Mouse (Mus musculus) hindbrain, embryonic 15.5 days (tissue): ENCODE results near the gene Svep1. TPM values are rescaled to one million over a fixed set of nuclear protein-coding genes. Genes with fewer than 3 reads are reported as not detected.

Experiments used
- ATAC-seq: fragments of 200-750 bp; cut with Nextera tagmentation; 2 replicates; pipeline ENCODE4 v1.8.0; 2017; ENCODE audit warnings: low read depth, moderate number of reproducible peaks, moderate TSS enrichment; ENCODE audit not compliant: low FRiP score
- H3K27ac ChIP-seq: fragments of 300-500 bp; sonication (generic); replicated peaks from 2 replicates; pipeline ENCODE4 v1.5.1; 2015; ENCODE audit warnings: mild to moderate bottlenecking, inconsistent platforms
- H3K27me3 ChIP-seq: fragments of 300-500 bp; sonication (generic); 2 replicates; pipeline ENCODE4 v1.6.1; 2015; ENCODE audit warnings: control low read depth, inconsistent platforms
- H3K36me3 ChIP-seq: fragments of 300-500 bp; sonication (generic); 2 replicates; pipeline ENCODE4 v1.6.1; 2015; ENCODE audit warnings: control low read depth, inconsistent platforms
- H3K4me1 ChIP-seq: fragments of 300-500 bp; sonication (generic); replicated peaks from 2 replicates; pipeline ENCODE4 v1.6.1; 2015; ENCODE audit warnings: control low read depth, inconsistent platforms
- H3K4me2 ChIP-seq: fragments of 300-500 bp; sonication (generic); 2 replicates; pipeline ENCODE4 v1.6.1; 2015; ENCODE audit warnings: moderate library complexity, mild to moderate bottlenecking, inconsistent platforms
- H3K4me3 ChIP-seq: fragments of 300-500 bp; sonication (generic); 2 replicates; pipeline ENCODE4 v1.5.1; 2015; ENCODE audit warnings: mild to moderate bottlenecking, inconsistent platforms
- H3K9ac ChIP-seq: fragments of 300-500 bp; sonication (generic); 2 replicates; pipeline ENCODE4 v1.6.1; 2015; ENCODE audit warnings: inconsistent platforms
- H3K9me3 ChIP-seq: fragments of 300-500 bp; sonication (generic); 2 replicates; pipeline ENCODE4 v1.6.1; 2016; ENCODE audit warnings: control low read depth, inconsistent platforms
- WGBS: fragments of 180-500 bp; shearing (Covaris S2); methylation state at CpG from one replicate; pipeline ENCODE4 v1.1.7; 2015; 5-methylcytosine and 5-hydroxymethylcytosine counted together
- polyA plus RNA-seq: library from polyadenylated mRNA; unstranded; fragments of >200 nt; fragmentation: Nextera tagmentation; extraction: Ambion mirVana; gene quantifications from 2 replicates; pipeline ENCODE4 v1.2.1, GENCODE M21; 2015

The Svep1 gene
- polyA plus RNA-seq, 1 experiment from 2014 or later = 1.2 TPM

DNA sequence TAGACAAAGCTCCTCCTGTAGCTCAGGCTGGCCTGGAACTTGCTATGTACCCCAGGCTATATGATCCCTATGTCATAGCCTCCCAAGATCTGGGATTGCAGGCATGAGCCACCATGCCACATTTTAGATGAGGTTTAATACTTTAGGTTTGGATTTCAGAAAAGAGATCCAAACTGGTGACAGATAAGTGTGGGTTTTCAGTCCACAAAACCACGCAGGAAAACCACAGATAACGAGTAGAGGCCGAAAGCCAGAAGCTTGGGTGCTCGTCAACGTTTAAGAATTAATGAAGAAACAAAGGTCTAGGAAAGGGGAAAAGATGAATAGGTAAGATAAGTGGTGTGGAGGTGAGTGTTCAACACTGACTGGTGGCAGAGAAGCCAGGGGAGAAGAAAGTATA is 79.6 kb downstream of the Svep1 start:
- ATAC-seq = no peak
- Histone ChIP-seq H3K4me2 (no peak overlapping the region), H3K4me3 (no peak overlapping the region), H3K27ac (no peak overlapping the region), H3K27me3 (no peaks in the 10 kb centered on the region), H3K9me3 (no peaks in the 10 kb centered on the region), H3K9ac (no peak overlapping the region), H3K36me3 (no peaks in the 10 kb centered on the region), H3K4me1 (no peaks in the 10 kb centered on the region)
- WGBS = 93% methylated on average over 5 of the region's 5 CpGs

GRCm38 (mm10) chr4:58115452-58115851 is 91.2 kb downstream of the Svep1 start:
- no peak overlapping the region for H3K9ac ChIP-seq
- no peak overlapping the region for H3K27ac ChIP-seq

GRCm38 (mm10) chr4:58111008-58111407 is 95.7 kb downstream of the Svep1 start:
- Histone ChIP-seq H3K4me2 (no peak overlapping the region), H3K27ac (no peak overlapping the region), H3K9me3 (no peaks in the 10 kb centered on the region), H3K4me3 (no peak overlapping the region), H3K27me3 (no peaks in the 10 kb centered on the region), H3K9ac (no peak overlapping the region), H3K36me3 (no peaks in the 10 kb centered on the region), H3K4me1 (no peaks in the 10 kb centered on the region; the same call in 1 of the 2 replicates)
- no peak for ATAC-seq
- WGBS = 89% methylated on average over 10 of the region's 10 CpGs

More at GRCm38 (mm10) chr4:58115452-58115851, 91.2 kb downstream of the Svep1 start:
- Histone ChIP-seq H3K9me3 (no peaks in the 10 kb centered on the region), H3K4me2 (peak overlapping the region; percentile 10), H3K4me3 (no peak overlapping the region), H3K27me3 (no peaks in the 10 kb centered on the region), H3K4me1 (no peaks in the 10 kb centered on the region; the same call in 1 of the 2 replicates), H3K36me3 (no peaks in the 10 kb centered on the region)
- 28% methylated on average over 8 of the region's 8 CpGs for WGBS
- no peak for ATAC-seq

GRCm38 (mm10) chr4:58109793-58110192 is 96.9 kb downstream of the Svep1 start:
- ATAC-seq = no peak
- 90% methylated on average over 6 of the region's 6 CpGs for WGBS
- no peaks in the 10 kb centered on the region for H3K36me3 ChIP-seq

GRCm38 (mm10) chr4:58108364-58108763 is 98.3 kb downstream of the Svep1 start:
- no peaks in the 10 kb centered on the region for H3K27me3 ChIP-seq
- no peak for ATAC-seq
- H3K9ac ChIP-seq = no peak overlapping the region
- no peak overlapping the region for H3K4me2 ChIP-seq
- no peak overlapping the region for H3K4me3 ChIP-seq
- no peaks in the 10 kb centered on the region for H3K36me3 ChIP-seq
- no peak overlapping the region for H3K27ac ChIP-seq
- no peaks in the 10 kb centered on the region for H3K4me1 ChIP-seq
- WGBS = 92% methylated on average over 3 of the region's 3 CpGs
- H3K9me3 ChIP-seq = no peaks in the 10 kb centered on the region

More at GRCm38 (mm10) chr4:58109793-58110192, 96.9 kb downstream of the Svep1 start:
- H3K27me3 ChIP-seq = no peaks in the 10 kb centered on the region
- H3K4me2 ChIP-seq = no peak overlapping the region
- no peaks in the 10 kb centered on the region for H3K9me3 ChIP-seq
- H3K9ac ChIP-seq = no peak overlapping the region
- H3K4me3 ChIP-seq = no peak overlapping the region
- H3K27ac ChIP-seq = no peak overlapping the region
- H3K4me1 ChIP-seq = no peaks in the 10 kb centered on the region

DNA sequence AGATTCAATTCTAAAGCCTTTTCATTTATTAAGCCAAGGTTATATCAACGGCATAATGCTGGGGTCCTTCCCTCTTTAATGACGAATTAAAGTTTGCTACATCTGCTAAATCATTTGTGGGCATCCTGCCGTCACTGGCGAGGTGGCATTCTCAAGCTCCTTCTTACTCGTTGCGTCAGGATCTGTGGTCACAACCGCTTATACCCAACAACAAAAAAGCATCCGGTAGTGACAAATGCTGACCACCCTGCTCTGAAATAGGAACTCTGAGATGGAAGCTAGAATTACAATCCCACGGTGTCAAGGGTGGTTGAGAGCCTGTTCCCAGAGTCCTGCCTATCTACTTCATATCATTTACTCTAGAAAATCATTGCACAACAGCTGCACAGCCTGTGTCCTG is 108.9 kb downstream of the Svep1 start:
- no peaks in the 10 kb centered on the region for H3K27me3 ChIP-seq
- no peaks in the 10 kb centered on the region for H3K36me3 ChIP-seq
- H3K9me3 ChIP-seq = no peaks in the 10 kb centered on the region
- 86% methylated on average over 9 of the region's 9 CpGs for WGBS
- H3K4me3 ChIP-seq = no peak overlapping the region
- no peak overlapping the region for H3K27ac ChIP-seq
- H3K4me1 ChIP-seq = no peaks in the 10 kb centered on the region
- no peak overlapping the region for H3K9ac ChIP-seq
- ATAC-seq = no peak
- H3K4me2 ChIP-seq = no peak overlapping the region

DNA sequence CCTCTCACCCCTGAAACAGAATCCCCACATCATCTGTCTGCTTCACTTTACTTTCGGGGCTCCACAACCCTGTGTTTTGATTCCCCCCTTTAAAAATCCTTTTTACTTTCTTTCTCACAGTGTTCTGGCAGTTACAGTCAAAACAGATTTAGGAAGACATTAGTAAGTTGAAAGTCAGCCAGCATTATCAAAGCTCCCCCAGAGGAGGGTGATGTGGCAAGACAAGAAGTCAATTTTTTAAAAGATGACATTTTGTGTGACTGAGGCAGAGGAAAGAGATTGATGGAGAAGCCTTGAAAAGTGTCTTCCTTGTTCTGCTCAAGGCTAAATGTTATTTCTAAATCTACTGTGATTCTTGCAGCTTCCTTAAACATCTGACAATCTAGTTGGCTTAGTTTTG is 119.9 kb downstream of the Svep1 start:
- no peaks in the 10 kb centered on the region for H3K36me3 ChIP-seq
- no peak overlapping the region for H3K4me2 ChIP-seq
- H3K9ac ChIP-seq = no peak overlapping the region
- no peaks in the 10 kb centered on the region for H3K27me3 ChIP-seq
- no peaks in the 10 kb centered on the region for H3K4me1 ChIP-seq
- no peak for ATAC-seq
- H3K9me3 ChIP-seq = no peaks in the 10 kb centered on the region
- H3K4me3 ChIP-seq = no peak overlapping the region
- no peak overlapping the region for H3K27ac ChIP-seq
- 84% methylated on average over 1 of the region's 1 CpGs for WGBS

DNA sequence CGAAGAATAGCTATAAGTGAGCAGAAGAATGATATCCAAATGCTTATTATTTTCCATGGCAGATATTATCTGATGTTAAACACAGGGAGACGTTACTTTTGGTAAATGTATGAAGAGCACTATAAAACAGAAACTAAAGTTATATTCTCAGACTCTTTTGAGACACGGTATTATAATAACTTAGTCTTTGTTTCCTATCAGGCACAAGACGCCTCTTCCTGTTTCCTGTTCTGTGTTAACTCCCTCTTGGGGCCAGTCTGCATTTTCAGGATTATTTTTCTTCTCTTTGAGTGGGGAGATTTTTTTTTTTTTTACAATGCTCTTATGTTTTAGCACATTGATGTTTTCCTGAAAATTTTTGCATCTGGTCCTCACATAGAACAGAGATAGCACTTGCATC is 120.5 kb downstream of the Svep1 start:
- H3K4me1 ChIP-seq = no peaks in the 10 kb centered on the region
- H3K27ac ChIP-seq = no peak overlapping the region
- 86% methylated on average over 4 of the region's 4 CpGs for WGBS
- H3K4me3 ChIP-seq = no peak overlapping the region
- H3K9me3 ChIP-seq = no peaks in the 10 kb centered on the region
- no peak for ATAC-seq
- H3K9ac ChIP-seq = no peak overlapping the region
- H3K4me2 ChIP-seq = no peak overlapping the region
- H3K36me3 ChIP-seq = no peaks in the 10 kb centered on the region
- no peaks in the 10 kb centered on the region for H3K27me3 ChIP-seq

DNA sequence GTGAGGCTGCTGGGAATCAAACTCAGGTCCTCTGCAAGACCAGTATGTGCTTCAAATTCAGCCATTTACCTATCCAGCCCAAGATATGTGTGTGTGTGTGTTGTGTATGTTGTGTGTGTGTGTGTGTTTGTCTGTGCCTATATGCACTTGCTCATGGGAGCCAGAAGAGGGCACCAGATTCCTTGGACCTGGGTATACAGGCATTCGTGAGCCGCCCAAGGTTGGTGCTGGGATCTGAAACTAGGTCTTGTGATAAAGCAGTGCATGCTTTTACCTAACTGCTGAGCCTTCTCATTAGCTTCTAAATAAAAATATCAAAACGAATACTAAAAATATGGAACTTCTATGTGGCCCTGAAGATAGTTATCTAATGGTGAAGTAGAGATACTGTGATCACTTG is 121.3 kb downstream of the Svep1 start:
- WGBS = 86% methylated on average over 3 of the region's 3 CpGs
- no peak overlapping the region for H3K27ac ChIP-seq
- H3K9me3 ChIP-seq = no peaks in the 10 kb centered on the region
- no peak overlapping the region for H3K4me3 ChIP-seq
- no peak overlapping the region for H3K4me2 ChIP-seq
- no peaks in the 10 kb centered on the region for H3K36me3 ChIP-seq
- no peaks in the 10 kb centered on the region for H3K4me1 ChIP-seq
- H3K9ac ChIP-seq = no peak overlapping the region
- no peaks in the 10 kb centered on the region for H3K27me3 ChIP-seq
- ATAC-seq = no peak

DNA sequence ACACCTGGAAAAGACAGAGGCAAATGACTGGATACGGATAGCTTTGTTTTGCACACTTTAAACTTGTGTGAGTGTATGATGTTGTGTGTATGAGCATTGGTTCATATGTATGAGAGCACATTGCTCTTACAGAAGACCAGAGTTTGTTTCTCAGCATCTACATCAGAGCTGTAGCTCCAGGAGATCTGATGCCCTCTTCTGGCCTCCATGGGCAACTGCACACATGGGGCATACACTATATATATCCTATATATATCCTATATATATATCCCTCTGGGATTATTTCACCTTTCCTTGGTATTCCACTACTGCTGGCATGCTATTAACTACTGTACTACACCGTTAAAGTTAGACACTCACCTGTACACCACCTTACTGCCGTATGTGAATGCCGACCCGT is 122.5 kb downstream of the Svep1 start:
- no peak overlapping the region for H3K4me3 ChIP-seq
- H3K4me2 ChIP-seq = no peak overlapping the region
- H3K27ac ChIP-seq = no peak overlapping the region
- H3K9me3 ChIP-seq = no peaks in the 10 kb centered on the region
- no peak overlapping the region for H3K9ac ChIP-seq
- H3K4me1 ChIP-seq = 0 out of 2 replicates have a peak, but pooled peaks cover 3% of the 10 kb centered on the region
- WGBS = 95% methylated on average over 5 of the region's 5 CpGs
- ATAC-seq = no peak
- no peaks in the 10 kb centered on the region for H3K27me3 ChIP-seq
- no peaks in the 10 kb centered on the region for H3K36me3 ChIP-seq

DNA sequence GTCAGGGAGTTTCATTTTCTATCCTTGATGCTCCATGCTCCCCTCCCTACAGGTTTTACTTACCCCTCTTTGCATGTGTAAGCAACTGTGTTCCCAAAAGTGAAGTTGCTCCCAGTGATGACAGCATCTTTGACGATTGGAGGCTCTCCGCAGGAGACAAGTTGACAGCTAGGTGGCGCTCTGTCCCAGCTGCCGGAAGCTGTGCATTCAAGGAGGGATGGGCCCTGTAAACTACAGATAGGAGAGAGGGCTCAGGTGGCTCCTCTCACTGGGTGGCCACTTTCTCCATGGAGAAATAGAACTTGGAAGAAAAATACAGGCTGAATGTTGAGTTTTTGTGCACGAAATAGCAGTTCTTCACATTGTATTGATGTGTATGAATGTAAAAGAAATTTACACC is 124.1 kb downstream of the Svep1 start:
- H3K4me2 ChIP-seq = no peak overlapping the region
- WGBS = 8% methylated on average over 5 of the region's 5 CpGs
- H3K4me3 ChIP-seq = no peak overlapping the region
- peaks cover 3% of the 10 kb centered on the region; the same call in 1 of the 2 replicates for H3K4me1 ChIP-seq
- no peaks in the 10 kb centered on the region for H3K36me3 ChIP-seq
- H3K27me3 ChIP-seq = no peaks in the 10 kb centered on the region
- no peaks in the 10 kb centered on the region for H3K9me3 ChIP-seq
- no peak overlapping the region for H3K27ac ChIP-seq
- no peak overlapping the region for H3K9ac ChIP-seq
- no peak for ATAC-seq

- no peak overlapping the region for H3K27ac ChIP-seq
- H3K9me3 ChIP-seq = no peaks in the 10 kb centered on the region
- peak overlapping the region; percentile 28 for H3K4me3 ChIP-seq
- no peaks in the 10 kb centered on the region for H3K36me3 ChIP-seq
- H3K27me3 ChIP-seq = no peaks in the 10 kb centered on the region
- peaks cover 3% of the 10 kb centered on the region; the same call in 1 of the 2 replicates for H3K4me1 ChIP-seq
- WGBS = 15% methylated on average over 10 of the region's 10 CpGs
- H3K4me2 ChIP-seq = peak overlapping the region; percentile 51
- no peak overlapping the region for H3K9ac ChIP-seq
- 0 out of 2 replicates have a peak, but pooled peaks have one; percentile 46 for ATAC-seq
These were observed 127.0 kb downstream of the Svep1 start for GRCm38 (mm10) chr4:58079631-58080030.

DNA sequence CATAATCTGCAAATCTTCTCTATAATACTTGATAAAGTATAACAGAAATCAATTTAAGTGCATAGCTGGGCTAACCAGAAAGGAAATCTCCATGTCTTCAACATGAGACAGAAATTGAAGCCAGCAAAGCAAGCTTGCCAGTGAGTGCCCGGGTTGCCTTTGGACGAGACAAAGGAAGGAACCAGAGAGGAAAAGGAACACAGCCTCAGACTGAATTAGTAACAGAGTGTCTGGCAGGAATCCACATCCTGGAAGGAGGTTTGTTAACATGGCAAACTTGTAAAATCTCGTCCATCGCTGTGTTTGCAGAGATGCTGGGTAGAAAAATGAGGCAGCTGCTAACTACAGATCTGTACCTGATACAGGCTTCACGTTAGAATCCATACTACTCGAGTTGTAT is 128.7 kb downstream of the Svep1 start:
- no peak for ATAC-seq
- 67% methylated on average over 6 of the region's 6 CpGs for WGBS
- no peak overlapping the region for H3K4me3 ChIP-seq

More for the DNA sequence above, 128.7 kb downstream of the Svep1 start:
- no peaks in the 10 kb centered on the region for H3K9me3 ChIP-seq
- no peak overlapping the region for H3K27ac ChIP-seq
- no peak overlapping the region for H3K9ac ChIP-seq
- H3K4me2 ChIP-seq = no peak overlapping the region
- H3K4me1 ChIP-seq = peaks cover 3% of the 10 kb centered on the region; the same call in 1 of the 2 replicates
- no peaks in the 10 kb centered on the region for H3K36me3 ChIP-seq
- H3K27me3 ChIP-seq = no peaks in the 10 kb centered on the region
